ENCODE assay signal across 12 mouse cellular contexts in the genomic region with DNA sequence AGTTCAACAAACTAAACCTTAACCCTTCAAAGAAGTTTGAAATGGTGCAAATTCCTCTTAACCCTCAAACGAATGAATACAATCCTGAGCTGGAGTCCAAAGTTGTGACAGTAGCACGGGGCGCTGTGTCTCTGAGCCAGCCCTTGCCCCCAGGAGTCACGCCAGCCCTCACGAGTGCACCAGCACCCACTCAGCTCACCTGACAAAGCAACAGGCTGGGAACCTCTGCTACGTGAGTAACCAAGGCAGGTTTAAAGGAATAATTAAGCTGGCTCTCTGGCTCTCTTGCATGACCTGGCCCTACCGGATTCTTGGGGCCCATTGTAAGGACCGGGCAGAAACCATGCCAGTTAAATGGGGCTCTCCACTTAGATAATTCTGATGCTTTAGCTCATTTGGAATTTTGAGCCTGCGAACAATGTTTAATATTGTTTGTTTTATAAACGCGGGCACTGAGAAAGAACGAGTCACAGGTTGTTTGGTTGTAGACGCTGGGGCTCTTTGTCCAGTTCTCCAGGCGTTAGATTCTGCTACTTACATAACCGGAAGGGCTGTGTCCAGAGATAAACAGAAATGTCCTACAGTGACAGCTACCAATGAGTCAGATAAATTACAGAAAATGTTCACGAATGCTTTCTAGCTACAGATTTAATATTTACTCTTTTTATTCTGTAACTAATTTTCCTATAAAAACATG. TPM values are rescaled to one million over a fixed set of nuclear protein-coding genes. Genes with fewer than 3 reads are reported as not detected.
DNase-seq lines count a peak whose midpoint lies in the region; TF ChIP-seq lines count a peak whose summit lies in the region.
"Had no signal": no experiment of that assay in that cellular context is flagged by ENCODE, and none has a peak within 500 bp of the region (broad histone marks: within the 10 kb centered on the region; RNA-seq: fewer than 3 reads in every experiment).

No protein-coding gene starts in this region.

- H3K4me1 ChIP-seq in heart, embryonic 10.5 days, result peaks cover 12% of the 10 kb centered on the region
- peaks cover 20% of the 10 kb centered on the region for H3K4me1 ChIP-seq in limb, embryonic 10.5 days

- no peaks in the 10 kb centered on the region for H3K9me3 ChIP-seq in heart, embryonic 10.5 days
- H3K9me3 ChIP-seq in limb, embryonic 10.5 days (replicated peaks), result no peaks in the 10 kb centered on the region

- no peak overlapping the region for H3K4me3 ChIP-seq in heart, embryonic 10.5 days
- no peak overlapping the region for H3K4me3 ChIP-seq in limb, embryonic 10.5 days
- no peak overlapping the region for H3K4me3 ChIP-seq in left cerebral cortex, adult 2 months
- H3K4me3 ChIP-seq: hindbrain, embryonic 13.5 days; limb, embryonic 13.5 days had no signal

- 63% methylated on average over 16 of the region's 16 CpGs for WGBS in heart, embryonic 10.5 days
- WGBS in limb, embryonic 10.5 days, result 81% methylated on average over 16 of the region's 16 CpGs

- no peaks in the 10 kb centered on the region for H3K36me3 ChIP-seq in heart, embryonic 10.5 days
- H3K36me3 ChIP-seq in limb, embryonic 10.5 days, result no peaks in the 10 kb centered on the region
- H3K36me3 ChIP-seq: hindbrain, embryonic 13.5 days had no signal

- DNase-seq in heart, embryonic 10.5 days (ENCODE audit: low spot score), result no peak
- DNase-seq in heart, postnatal 25 days (ENCODE audit: low spot score), result no peak
- DNase-seq in MN1 (ENCODE audit: low spot score), result peak; percentile 36
- DNase-seq in limb, embryonic 10.5 days (ENCODE audit: low spot score), result peak; percentile 26
- DNase-seq in lung, postnatal 14 days, result peak; percentile 13
- DNase-seq in left cerebral cortex, adult 2 months (ENCODE audit: extremely low spot score in 1 of 2, low spot score in 2 of 2), result no peak
- no peak for DNase-seq in frontal cortex, postnatal 10 days (ENCODE audit: low spot score in 2 of 2)
- DNase-seq in layer of hippocampus, postnatal 14 days (ENCODE audit: low spot score in 2 of 2), result no peak
- DNase-seq: cerebellum, postnatal 25 days; thymus, postnatal 4 days had no signal

- TF ChIP-seq CTCF in left cerebral cortex, adult 2 months (IDR thresholded peaks at IDR 0.05), result no peak

- H3K27ac ChIP-seq in heart, embryonic 10.5 days, result peak overlapping the region; percentile 17; the same call in 1 of the 2 replicates
- H3K27ac ChIP-seq in limb, embryonic 10.5 days, result no peak overlapping the region
- H3K27ac ChIP-seq in left cerebral cortex, adult 2 months, result no peak overlapping the region
- H3K27ac ChIP-seq: limb, embryonic 13.5 days had no signal

- intact Hi-C loops in heart, postnatal 25 days (cut with DNase I), result no loop called here
- intact Hi-C loops in left cerebral cortex, adult 2 months (cut with DNase I), result no loop called here

- no peaks in the 10 kb centered on the region for H3K27me3 ChIP-seq in heart, embryonic 10.5 days (ENCODE audit: insufficient read depth, poor library complexity, severe bottlenecking)
- no peaks in the 10 kb centered on the region for H3K27me3 ChIP-seq in limb, embryonic 10.5 days (ENCODE audit: low read depth, poor library complexity, severe bottlenecking)
- H3K27me3 ChIP-seq: hindbrain, embryonic 13.5 days; limb, embryonic 13.5 days had no signal

RNA-seq across cellular contexts. Expression of gene Atrnl1, which starts 10.5 kb away (rescaled TPM):
- polyA plus RNA-seq in heart, embryonic 10.5 days (2016; fragmentation: Nextera tagmentation; extraction: Ambion mirVana), result 3.2 and 5.1 TPM in 2 replicates
- 10 to 100 TPM; 13.8 to 16.1 TPM for total RNA-seq in heart, postnatal 25 days (2021)
- 3.2 and 5.1 TPM in 2 replicates for polyA plus RNA-seq in limb, embryonic 10.5 days (2016; fragmentation: Nextera tagmentation; extraction: Ambion mirVana)
- 100 to 1,000 TPM; 104 to 106 TPM for total RNA-seq in left cerebral cortex, adult 2 months (2021)
- total RNA-seq in layer of hippocampus, postnatal 14 days (2021), result 10 to 100 TPM; 63.4 to 68.6 TPM

Comparison
In these comparisons a context has a peak if more than half of its experiments do, and no peak if none do; other contexts are left out.
1. DNase-seq: peak in MN1 (single experiment), limb, embryonic 10.5 days (single experiment) and lung, postnatal 14 days (single experiment); none in heart, embryonic 10.5 days (single experiment), heart, postnatal 25 days (single experiment), left cerebral cortex, adult 2 months (0 of 2), frontal cortex, postnatal 10 days (0 of 2) and layer of hippocampus, postnatal 14 days (0 of 2).